Mouse (Mus musculus) liver, adult (tissue): ENCODE data around the gene Mief2.
A peak's percentile ranks its signal among the peaks of the same experiment; 100 is the strongest.

ENCODE experiments used
- GATA4 ChIP-seq: IDR thresholded peaks from 2 replicates; pipeline ENCODE4 v1.6.1; 2014; ENCODE audit warnings: mild to moderate bottlenecking, low read length; ENCODE audit not compliant: insufficient replicate concordance

The Mief2 gene

DNA sequence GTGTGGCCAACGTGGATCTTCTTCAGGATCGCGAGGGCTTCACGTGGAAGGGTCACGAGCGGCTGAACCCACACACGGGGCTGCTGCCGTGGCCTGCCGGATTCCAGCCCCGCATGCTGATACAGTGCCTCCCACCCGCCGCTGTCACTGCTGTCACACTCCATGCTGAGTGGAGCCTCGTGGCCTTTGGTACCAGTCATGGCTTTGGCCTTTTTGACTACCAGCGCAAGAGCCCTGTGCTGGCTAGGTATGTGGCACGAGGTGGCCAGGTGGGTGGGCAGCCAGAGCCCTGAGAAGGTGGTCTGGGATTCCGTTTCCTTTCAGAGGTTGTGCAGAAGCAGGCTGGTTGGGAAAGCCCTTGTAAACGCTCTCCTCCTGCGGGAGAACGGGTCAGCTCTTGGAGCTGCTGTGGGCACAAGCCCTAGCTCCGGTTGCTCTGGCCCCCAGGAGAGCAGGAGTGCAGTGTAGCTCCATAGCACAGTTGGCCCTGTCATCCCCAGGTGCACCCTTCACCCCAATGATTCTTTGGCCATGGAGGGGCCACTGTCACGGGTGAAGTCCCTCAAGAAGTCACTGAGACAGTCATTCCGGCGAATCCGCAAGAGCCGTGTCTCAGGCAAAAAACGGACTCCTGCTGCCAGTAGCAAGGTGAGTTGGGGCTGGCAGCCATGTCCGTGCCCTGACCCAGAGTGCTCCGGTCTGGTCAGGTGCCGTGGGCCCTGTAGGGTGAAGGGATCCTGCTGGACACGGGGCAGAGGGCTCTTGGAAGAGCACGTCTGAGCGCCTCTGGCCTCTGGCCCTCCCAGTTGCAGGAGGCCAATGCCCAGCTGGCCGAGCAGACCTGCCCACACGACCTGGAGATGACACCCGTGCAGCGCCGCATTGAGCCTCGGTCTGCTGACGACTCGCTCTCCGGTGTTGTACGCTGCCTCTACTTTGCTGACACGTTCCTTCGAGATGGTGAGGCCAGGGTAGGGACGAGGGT is 18.4 kb upstream of the Mief2 start:
- TF ChIP-seq GATA4, result no peak

DNA sequence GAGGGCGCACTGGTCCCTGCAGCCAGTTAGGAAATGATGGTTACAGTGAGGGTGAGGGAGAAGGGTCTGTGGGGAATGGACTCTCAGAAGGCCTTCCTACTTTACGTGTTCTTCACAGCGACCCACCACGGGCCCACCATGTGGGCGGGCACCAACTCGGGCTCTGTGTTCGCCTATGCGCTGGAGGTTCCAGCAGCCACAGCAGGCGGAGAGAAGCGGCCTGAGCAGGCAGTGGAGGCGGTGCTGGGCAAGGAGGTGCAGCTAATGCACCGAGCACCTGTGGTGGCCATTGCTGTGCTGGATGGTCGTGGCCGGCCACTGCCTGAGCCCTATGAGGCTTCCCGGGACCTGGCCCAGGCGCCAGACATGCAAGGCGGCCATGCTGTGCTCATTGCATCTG is 17.0 kb upstream of the Mief2 start:
- TF ChIP-seq GATA4, result no peak

DNA sequence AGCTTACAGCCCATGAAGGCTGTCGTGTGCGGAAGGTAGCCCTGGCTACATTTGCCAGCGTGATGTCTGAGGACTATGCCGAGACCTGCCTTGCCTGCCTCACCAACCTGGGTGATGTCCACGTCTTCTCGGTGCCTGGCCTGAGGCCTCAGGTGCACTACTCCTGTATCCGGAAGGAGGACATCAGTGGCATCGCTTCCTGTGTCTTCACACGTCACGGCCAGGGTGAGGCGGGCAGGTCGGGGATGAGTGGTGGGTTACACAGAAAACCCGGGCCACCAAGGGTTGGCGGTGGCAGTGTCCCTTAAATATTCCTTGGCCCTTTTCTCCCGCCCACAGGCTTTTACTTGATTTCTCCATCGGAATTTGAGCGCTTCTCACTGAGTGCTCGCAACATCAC is 16.2 kb upstream of the Mief2 start:
- TF ChIP-seq GATA4, result no peak

DNA sequence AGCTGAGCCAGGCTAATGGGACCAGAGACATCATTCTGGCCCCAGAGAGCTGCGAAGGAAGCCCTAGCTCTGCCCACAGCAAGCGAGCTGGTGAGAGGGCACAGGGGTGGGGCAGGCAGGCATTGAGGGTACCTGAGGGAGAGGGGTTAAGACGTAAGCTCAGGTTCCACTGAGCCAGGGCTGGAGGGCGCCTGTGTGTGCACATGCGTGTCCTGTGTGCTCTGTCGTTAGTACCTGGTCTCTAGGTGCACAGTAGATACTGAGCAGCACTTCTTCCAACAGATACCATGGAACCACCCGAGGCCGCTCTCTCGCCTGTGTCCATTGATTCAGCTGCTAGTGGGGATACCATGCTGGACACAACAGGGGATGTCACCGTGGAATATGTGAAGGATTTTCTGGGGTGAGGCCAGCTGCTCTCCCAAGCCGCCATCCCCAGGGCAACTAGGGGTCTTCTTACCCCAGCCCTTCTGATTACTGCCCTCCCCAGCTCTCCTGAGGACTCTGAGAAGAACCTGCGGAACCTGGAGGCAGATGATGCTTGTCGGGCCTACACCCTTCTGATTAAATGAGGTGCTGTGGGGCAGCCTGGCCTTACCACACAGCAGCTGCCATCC is 15.5 kb upstream of the Mief2 start:
- TF ChIP-seq GATA4, result no peak

DNA sequence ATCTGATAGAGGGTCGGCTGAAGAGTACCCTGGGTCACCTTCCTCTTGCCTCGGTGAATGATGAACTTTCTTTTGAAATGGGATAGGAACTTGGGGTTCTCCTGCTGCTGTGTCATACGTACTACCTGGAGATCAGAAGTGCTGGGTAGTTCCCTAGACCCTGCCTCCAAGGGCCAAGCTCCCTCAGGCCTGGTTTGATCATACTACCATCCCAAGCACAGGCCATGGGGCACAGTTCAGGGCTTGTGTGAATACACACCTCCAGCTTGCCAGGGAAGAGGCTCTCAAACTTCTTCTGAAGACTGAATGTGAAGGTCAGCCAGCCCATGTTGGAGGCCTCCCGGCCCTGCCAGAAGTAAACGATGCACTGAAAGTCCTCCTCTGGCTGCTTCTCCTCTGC is 12.4 kb upstream of the Mief2 start:
- no peak for TF ChIP-seq GATA4

DNA sequence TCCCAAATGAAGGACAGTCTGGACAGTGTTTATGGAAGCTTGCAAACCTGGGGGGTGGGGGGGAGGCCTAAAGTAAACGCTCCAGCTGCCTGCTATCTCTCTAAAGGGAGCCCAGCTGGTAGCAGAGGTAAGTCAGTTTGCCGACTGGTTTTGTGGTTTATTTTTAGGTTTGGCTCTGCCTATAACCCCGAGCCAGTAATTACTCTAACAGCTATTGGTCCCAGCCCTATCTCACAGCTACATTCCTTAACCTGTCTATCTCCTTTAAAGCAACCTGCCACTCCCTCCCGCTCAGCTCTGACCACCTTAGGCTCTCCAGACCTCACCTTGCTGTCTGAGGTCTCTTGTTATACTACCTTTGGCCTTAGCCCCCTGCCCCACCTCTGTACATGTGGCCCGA is 8.9 kb upstream of the Mief2 start:
- no peak for TF ChIP-seq GATA4

GRCm38 (mm10) chr11:60726601-60727391 is 1.4 kb upstream of the Mief2 start, which contains the start of gene Flii:
Flii (minus strand) TSS chr11:60727263.
- TF ChIP-seq GATA4, result peak; percentile 22; the same call in 1 of the 2 replicates

GRCm38 (mm10) chr11:60727392-60728140 is 632 bp upstream of the Mief2 start:
- no peak for TF ChIP-seq GATA4

DNA sequence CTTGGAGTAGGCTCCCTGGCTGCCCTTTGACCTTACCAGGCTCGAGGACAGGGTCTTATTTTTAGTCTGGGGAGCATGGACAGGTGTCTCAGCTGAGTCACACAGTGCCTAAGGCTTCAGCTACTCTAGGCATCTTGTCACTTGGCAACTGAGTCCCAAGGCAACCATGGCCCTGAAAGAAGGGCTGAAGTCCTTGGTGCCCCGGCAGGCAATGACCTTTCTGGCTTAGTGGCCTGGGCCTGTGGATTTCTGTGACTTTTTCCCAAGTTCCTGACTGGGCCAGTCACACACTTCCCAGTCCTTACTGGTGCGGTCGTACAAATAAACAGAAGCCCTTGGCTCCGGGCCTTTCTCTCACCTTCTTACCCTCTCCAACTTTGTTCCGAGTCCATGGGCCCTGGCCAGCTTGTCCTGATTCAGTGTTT is 1.0 kb downstream of the Mief2 start:
- no peak for TF ChIP-seq GATA4

DNA sequence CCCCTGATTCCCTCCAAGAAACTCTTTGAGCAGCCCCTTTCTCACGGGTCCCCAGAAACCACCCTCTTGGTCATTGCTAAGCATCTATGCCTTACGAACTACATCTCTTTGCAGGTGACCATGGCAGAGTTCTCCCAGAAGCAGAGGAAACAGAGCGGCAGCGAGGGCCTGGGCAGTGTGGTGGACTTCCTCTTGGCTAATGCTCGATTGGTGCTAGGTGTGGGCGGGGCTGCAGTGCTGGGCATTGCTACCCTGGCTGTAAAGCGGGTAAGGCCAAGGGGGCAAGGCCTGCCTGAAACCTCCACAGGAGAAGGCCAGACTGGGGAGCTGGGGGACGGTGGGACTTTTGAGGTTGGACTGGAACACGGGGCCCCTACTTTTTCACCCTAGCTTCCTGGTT is 2.0 kb downstream of the Mief2 start:
- TF ChIP-seq GATA4, result no peak

GRCm38 (mm10) chr11:60731251-60731650 is 3.1 kb downstream of the Mief2 start:
- no peak for TF ChIP-seq GATA4

DNA sequence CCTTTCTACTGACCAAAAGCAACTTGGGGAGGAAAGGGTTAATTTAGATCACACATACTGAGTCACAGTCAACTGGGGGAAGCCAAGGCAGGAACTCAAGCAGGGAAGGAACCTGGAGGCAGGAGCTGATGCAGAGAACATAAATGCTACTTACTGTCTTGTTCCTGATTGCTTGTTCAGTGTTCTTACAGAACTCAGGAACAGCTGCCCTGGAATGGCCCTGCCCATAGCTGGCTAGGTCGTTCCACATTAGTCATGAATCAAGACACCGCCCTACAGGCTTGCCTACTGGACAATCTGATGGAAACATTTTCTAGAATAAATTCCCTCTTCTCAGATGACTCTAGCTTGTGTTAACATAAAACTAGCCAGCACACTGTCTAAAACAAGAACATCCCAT is 6.0 kb downstream of the Mief2 start:
- no peak for TF ChIP-seq GATA4

DNA sequence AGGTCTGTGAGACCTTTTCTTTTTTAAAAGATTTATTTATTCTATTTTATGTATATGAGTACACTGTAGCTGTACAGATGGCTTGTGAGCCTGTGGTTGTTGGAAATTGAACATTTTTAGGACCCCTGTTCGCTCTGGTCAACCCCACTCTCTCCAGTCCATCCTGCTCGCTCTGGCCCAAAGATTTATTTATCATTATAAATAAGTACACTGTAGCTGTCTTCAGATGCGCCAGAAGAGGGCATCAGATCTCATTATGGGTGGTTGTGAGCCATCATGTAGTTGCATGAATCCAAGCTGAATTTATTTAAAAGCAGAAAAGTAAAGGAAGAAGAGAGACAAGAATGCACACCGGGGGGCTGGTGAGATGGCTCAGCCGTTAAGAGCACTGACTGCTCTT is 7.0 kb downstream of the Mief2 start:
- TF ChIP-seq GATA4, result no peak

- TF ChIP-seq GATA4, result no peak
Observed at GRCm38 (mm10) chr11:60736491-60736890, 8.3 kb downstream of the Mief2 start.

DNA sequence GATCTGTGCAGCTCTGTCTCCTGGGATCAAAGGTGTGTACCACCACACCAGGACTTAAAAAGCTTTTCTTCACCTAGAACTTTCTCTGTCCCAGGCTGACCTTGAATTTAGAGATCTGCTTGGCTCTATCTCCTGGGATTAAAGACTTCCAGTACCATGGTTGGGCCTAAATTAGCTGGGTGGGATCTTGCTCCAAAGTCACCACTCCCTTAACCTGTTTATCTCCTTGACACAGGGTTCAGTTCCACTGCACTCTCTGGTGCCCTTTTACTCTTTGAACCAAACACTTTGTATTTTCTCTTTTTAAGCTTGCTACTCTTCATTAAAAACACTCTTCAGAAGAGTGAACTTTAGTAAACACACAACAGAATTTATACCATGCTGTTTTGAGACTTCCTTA is 9.3 kb downstream of the Mief2 start:
- TF ChIP-seq GATA4, result no peak

- TF ChIP-seq GATA4, result no peak
Observed at GRCm38 (mm10) chr11:60740321-60740720, 12.1 kb downstream of the Mief2 start.
